Mouse (Mus musculus) neural tube, embryonic 13.5 days (tissue): ENCODE data around the gene Mgll. TPM values are rescaled to one million over a fixed set of nuclear protein-coding genes. Genes with fewer than 3 reads are reported as not detected.

ENCODE experiments used
- ATAC-seq: fragments of 200-750 bp; cut with Nextera tagmentation; 2 replicates; pipeline ENCODE4 v1.8.0; 2017; ENCODE audit warnings: low read depth, mild to moderate bottlenecking, moderate TSS enrichment, moderate library complexity
- H3K27ac ChIP-seq: fragments of 300-500 bp; sonication (generic); replicated peaks from 2 replicates; pipeline ENCODE4 v1.5.1; 2015; ENCODE audit warnings: moderate library complexity, mild to moderate bottlenecking, inconsistent platforms
- H3K27me3 ChIP-seq: fragments of 300-500 bp; sonication (generic); 2 replicates; pipeline ENCODE4 v1.6.1; 2015; ENCODE audit warnings: mild to moderate bottlenecking, inconsistent platforms
- H3K36me3 ChIP-seq: fragments of 300-500 bp; sonication (generic); 2 replicates; pipeline ENCODE4 v1.6.1; 2015; ENCODE audit warnings: mild to moderate bottlenecking, inconsistent platforms
- H3K4me1 ChIP-seq: fragments of 300-500 bp; sonication (generic); replicated peaks from 2 replicates; pipeline ENCODE4 v1.6.1; 2015; ENCODE audit warnings: inconsistent platforms
- H3K4me2 ChIP-seq: fragments of 300-500 bp; sonication (generic); 2 replicates; pipeline ENCODE4 v1.6.1; 2015; ENCODE audit warnings: inconsistent platforms, mild to moderate bottlenecking, moderate library complexity
- H3K4me3 ChIP-seq: fragments of 300-500 bp; sonication (generic); 2 replicates; pipeline ENCODE4 v1.5.1; 2015; ENCODE audit warnings: mild to moderate bottlenecking, inconsistent platforms
- H3K9ac ChIP-seq: fragments of 300-500 bp; sonication (generic); 2 replicates; pipeline ENCODE4 v1.6.1; 2015; ENCODE audit warnings: moderate library complexity, mild to moderate bottlenecking, inconsistent platforms
- H3K9me3 ChIP-seq: fragments of 300-500 bp; sonication (generic); 2 replicates; pipeline ENCODE4 v1.6.1; 2016; ENCODE audit warnings: inconsistent platforms
- WGBS: fragments of 180-500 bp; shearing (Covaris S2); methylation state at CpG from one replicate; pipeline ENCODE4 v1.1.7; 2015; 5-methylcytosine and 5-hydroxymethylcytosine counted together
- polyA plus RNA-seq: library from polyadenylated mRNA; unstranded; fragments of >200 nt; fragmentation: Nextera tagmentation; extraction: Ambion mirVana; gene quantifications from 2 replicates; pipeline ENCODE4 v1.2.1, GENCODE M21; 2015

Gene Mgll
- polyA plus RNA-seq, 1 experiment from 2014 or later: 32.0 TPM

DNA sequence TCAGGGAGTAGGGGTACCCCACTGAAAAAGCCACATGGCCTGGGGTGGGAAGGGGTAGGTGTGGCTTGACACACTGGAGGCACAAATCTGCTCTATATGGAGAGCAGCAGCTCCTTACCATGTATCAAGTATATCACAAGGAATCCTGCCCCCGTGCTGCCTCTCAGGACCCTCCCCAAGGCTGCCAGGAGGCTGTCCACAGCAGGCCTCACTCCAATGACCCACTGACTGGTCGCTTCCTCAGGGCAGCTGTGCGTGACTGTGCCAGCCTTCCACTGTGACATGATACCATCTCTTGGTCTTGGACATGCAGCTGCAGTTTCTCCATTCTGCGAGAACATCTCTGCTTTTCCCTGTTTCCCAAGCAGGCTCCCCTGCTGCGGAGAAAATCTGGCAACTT is 20.5 kb upstream of the Mgll start:
- Histone ChIP-seq H3K27me3 (no peaks in the 10 kb centered on the region; the same call in 1 of the 2 replicates), H3K4me1 (no peaks in the 10 kb centered on the region), H3K4me2 (no peak overlapping the region), H3K9ac (no peak overlapping the region), H3K36me3 (no peaks in the 10 kb centered on the region), H3K4me3 (no peak overlapping the region), H3K9me3 (no peaks in the 10 kb centered on the region), H3K27ac (no peak overlapping the region)
- 82% methylated on average over 5 of the region's 5 CpGs for WGBS
- ATAC-seq: no peak

DNA sequence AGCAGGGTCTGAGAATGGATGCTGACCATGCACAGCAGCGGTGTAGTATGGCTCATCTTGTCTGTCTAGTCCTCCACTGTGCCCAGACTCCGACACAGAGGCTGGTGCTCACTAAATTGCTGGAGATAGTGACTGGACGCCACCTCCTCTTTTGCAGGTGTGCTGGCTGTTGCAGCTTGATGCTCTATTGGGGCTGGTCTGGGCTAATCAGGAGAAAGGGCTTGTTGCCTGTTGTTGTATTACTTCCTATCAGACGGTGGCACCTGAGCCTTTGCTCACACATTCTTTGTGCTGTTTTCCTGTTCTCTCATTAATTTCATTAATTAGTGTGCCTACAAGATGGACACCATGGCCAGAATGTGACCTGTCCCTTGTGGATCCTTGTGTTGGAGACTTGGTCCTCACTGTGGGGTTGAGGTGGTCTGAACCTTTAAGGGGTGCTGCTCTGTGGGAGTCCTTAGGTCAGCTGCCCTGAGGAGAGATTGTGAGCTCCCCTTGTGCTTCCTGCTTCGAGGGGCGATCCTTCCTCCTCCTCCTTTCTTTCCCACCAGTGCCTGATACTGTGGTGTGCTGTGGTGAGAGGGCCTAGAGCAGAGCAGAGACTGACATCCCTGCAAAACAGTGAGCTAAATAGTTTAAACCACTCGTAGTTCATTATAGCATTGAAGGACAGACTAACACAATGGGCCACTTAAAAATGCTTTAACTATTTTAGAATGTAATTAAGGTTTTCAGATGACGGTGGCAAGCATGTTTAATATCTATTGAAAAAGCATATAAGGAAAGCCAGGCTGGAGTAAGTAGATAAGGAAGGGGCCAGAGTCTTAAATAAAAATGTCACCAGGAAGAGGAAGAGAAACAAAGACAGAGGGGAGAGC is 15.6 kb upstream of the Mgll start:
- Histone ChIP-seq H3K9ac (no peak overlapping the region), H3K27ac (no peak overlapping the region), H3K36me3 (no peaks in the 10 kb centered on the region), H3K4me3 (no peak overlapping the region), H3K4me1 (no peaks in the 10 kb centered on the region), H3K9me3 (no peaks in the 10 kb centered on the region), H3K27me3 (no peaks in the 10 kb centered on the region; the same call in 1 of the 2 replicates), H3K4me2 (no peak overlapping the region)
- no peak for ATAC-seq
- 77% methylated on average over 8 of the region's 8 CpGs for WGBS

DNA sequence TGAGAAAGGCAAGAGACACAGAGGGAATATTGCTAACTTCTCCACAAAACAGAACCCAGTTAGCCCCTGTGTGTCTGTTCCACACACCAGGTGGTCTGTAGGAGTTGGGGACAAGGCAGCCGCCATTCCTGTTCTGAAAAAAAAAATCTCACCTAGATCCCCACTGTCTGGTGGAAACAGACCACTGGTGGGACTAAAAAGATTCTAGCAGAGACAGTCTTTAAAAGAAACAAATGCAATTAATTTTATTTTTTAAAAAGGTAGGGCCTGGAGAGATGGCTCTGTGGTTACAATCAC is 15.0 kb upstream of the Mgll start:
- Histone ChIP-seq H3K36me3 (no peaks in the 10 kb centered on the region), H3K4me3 (no peak overlapping the region), H3K27me3 (no peaks in the 10 kb centered on the region; the same call in 1 of the 2 replicates), H3K4me2 (no peak overlapping the region), H3K4me1 (no peaks in the 10 kb centered on the region), H3K9me3 (no peaks in the 10 kb centered on the region), H3K27ac (no peak overlapping the region), H3K9ac (no peak overlapping the region)
- ATAC-seq: no peak
- 93% methylated on average over 1 of the region's 1 CpGs for WGBS

DNA sequence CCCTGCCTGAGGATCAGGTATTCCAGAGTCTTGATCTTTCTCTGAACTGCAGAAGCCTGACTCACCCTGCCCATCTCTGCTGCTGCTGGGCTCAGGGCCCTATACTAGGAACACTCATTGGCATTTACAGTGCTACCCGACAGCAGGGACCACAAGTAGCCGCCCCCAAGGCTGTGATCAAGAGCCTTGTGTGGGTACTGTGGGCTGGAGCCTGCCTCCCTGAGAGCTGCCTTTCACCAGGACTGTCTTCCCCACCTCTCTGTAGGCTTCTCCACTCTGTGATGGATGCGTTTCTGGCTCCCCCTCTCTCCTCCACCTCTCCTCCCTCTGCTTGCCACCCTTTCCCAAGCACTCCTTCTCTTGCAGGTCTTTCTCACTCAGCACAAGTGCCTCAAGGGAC is 12.9 kb upstream of the Mgll start:
- Histone ChIP-seq H3K9me3 (no peaks in the 10 kb centered on the region), H3K4me3 (no peak overlapping the region), H3K9ac (no peak overlapping the region), H3K27me3 (no peaks in the 10 kb centered on the region; the same call in 1 of the 2 replicates), H3K36me3 (no peaks in the 10 kb centered on the region), H3K4me1 (0 out of 2 replicates have a peak, but pooled peaks cover 9% of the 10 kb centered on the region), H3K4me2 (no peak overlapping the region), H3K27ac (no peak overlapping the region)
- no peak for ATAC-seq
- WGBS: 81% methylated on average over 3 of the region's 3 CpGs

DNA sequence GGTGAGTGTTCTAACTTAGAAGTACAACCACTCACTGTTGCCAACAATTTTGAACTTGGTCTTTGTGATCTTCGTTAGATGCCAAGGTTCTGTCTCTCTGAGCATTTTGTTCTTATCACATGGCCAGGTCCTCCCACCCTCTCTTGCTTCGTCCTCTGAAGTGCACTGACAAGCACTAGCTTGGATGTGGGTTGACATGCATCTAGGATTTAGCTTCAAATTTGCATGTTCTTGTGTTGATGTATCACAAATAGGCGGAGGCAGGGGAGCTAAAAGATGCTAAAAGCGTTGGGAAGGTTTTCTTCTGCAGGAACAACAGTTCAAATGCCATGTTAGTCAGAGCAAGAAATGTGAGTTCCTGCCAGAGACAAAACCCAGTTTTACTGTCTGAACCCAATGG is 12.1 kb upstream of the Mgll start:
- H3K27me3 ChIP-seq: no peaks in the 10 kb centered on the region; the same call in 1 of the 2 replicates
- no peaks in the 10 kb centered on the region for H3K36me3 ChIP-seq
- H3K27ac ChIP-seq: no peak overlapping the region
- H3K4me3 ChIP-seq: no peak overlapping the region
- H3K9me3 ChIP-seq: no peaks in the 10 kb centered on the region
- 0 out of 2 replicates have a peak, but pooled peaks cover 9% of the 10 kb centered on the region for H3K4me1 ChIP-seq
- no peak overlapping the region for H3K9ac ChIP-seq
- 89% methylated on average over 4 of the region's 4 CpGs for WGBS
- no peak overlapping the region for H3K4me2 ChIP-seq
- no peak for ATAC-seq

DNA sequence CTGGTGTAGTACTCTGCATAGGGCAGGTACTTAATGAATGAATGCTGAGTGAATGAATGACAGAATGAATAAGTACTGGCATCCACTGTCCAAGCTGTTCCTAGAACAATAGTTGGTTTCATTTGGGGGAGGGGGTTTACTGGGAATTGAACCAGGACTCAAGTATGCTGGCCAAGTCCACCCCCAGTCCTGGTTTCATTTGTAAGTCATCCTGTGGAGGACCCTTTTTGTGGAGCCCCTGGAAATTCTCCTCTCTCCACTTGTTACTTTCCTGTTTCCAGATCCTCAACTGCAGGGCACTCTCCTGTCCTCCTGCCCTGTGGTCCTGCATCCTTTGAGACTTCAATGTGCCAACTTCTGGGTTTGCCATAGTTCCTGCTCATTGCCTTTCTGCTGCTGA is 10.9 kb upstream of the Mgll start:
- ATAC-seq: no peak
- Histone ChIP-seq H3K36me3 (no peaks in the 10 kb centered on the region), H3K27ac (no peak overlapping the region), H3K4me1 (0 out of 2 replicates have a peak, but pooled peaks cover 9% of the 10 kb centered on the region), H3K27me3 (no peaks in the 10 kb centered on the region; the same call in 1 of the 2 replicates), H3K4me2 (no peak overlapping the region), H3K9me3 (no peaks in the 10 kb centered on the region), H3K4me3 (no peak overlapping the region), H3K9ac (no peak overlapping the region)

DNA sequence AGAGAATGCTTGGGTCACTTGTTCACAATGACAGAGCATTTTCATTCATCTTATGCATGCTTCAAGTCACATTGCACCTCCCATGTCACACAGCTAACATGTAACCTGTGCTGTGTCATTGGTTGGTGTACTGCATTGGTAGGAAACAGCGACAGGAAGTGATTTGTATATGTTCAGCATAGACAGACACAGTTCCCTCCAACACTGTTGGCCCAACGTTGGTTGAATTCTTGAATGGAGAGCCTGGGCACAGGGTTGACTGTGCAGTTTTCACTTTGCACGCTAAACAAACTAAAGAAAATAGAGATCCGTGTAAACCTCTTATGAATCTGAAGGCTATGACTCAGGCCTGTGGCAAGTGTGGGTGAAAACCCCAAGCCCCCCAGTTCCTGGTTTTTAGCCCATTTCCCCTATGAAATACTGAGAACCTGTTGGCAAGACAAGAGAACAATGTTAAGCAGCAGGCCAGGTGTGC is 10.0 kb upstream of the Mgll start:
- H3K36me3 ChIP-seq: no peaks in the 10 kb centered on the region
- no peaks in the 10 kb centered on the region for H3K9me3 ChIP-seq
- no peak for ATAC-seq
- no peak overlapping the region for H3K4me3 ChIP-seq
- H3K27ac ChIP-seq: no peak overlapping the region
- no peak overlapping the region for H3K4me2 ChIP-seq
- 93% methylated on average over 4 of the region's 4 CpGs for WGBS
- H3K4me1 ChIP-seq: 0 out of 2 replicates have a peak, but pooled peaks cover 9% of the 10 kb centered on the region
- no peaks in the 10 kb centered on the region for H3K27me3 ChIP-seq
- H3K9ac ChIP-seq: no peak overlapping the region

DNA sequence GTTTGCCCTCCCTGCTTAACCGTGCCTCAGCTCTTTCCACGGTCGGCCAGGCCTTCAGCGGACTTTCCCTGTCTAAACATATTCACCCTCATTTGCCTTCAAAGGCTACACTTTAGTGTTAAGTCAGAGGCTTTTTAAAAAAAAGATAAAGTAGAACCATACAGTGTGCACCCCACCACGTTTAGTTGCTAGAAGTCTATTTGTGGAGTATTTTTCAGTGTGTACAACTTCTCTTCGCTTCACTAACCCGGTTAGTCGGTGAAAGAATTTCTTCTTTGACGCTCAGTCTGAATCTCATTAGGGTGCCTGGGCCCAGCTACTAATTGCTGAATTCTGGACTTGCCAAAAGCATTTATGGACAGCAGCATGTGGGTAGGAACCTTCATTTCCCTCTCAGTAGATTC is 8.8 kb upstream of the Mgll start:
- 55% methylated on average over 9 of the region's 9 CpGs for WGBS
- Histone ChIP-seq H3K27me3 (no peaks in the 10 kb centered on the region), H3K9me3 (no peaks in the 10 kb centered on the region), H3K9ac (no peak overlapping the region), H3K4me3 (no peak overlapping the region), H3K4me2 (no peak overlapping the region), H3K27ac (no peak overlapping the region), H3K4me1 (0 out of 2 replicates have a peak, but pooled peaks cover 9% of the 10 kb centered on the region), H3K36me3 (no peaks in the 10 kb centered on the region)
- no peak for ATAC-seq

DNA sequence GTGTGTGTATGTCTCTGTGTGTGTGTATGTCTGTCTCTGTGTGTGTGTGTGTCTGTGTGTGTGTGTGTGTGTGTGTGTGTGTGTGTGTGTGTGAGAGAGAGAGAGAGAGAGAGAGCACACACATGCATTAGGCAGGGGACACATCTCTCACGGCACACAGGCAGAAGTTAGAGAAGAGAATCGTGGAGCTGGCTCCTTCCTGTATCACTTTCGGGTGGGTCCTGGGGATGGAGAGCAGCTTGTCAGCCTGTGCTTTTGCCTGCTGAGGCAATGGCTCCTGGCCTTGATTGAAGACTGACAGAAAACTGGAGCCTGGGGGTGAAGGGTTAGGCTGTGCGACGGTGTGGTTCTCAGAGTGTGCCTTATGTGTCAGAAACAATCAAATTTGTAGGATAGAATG is 8.2 kb upstream of the Mgll start:
- no peak for ATAC-seq
- no peaks in the 10 kb centered on the region for H3K9me3 ChIP-seq
- no peak overlapping the region for H3K27ac ChIP-seq
- 0 out of 2 replicates have a peak, but pooled peaks cover 9% of the 10 kb centered on the region for H3K4me1 ChIP-seq
- WGBS: 78% methylated on average over 5 of the region's 5 CpGs
- H3K9ac ChIP-seq: no peak overlapping the region
- no peak overlapping the region for H3K4me3 ChIP-seq
- no peaks in the 10 kb centered on the region for H3K36me3 ChIP-seq
- no peaks in the 10 kb centered on the region for H3K27me3 ChIP-seq
- H3K4me2 ChIP-seq: no peak overlapping the region

DNA sequence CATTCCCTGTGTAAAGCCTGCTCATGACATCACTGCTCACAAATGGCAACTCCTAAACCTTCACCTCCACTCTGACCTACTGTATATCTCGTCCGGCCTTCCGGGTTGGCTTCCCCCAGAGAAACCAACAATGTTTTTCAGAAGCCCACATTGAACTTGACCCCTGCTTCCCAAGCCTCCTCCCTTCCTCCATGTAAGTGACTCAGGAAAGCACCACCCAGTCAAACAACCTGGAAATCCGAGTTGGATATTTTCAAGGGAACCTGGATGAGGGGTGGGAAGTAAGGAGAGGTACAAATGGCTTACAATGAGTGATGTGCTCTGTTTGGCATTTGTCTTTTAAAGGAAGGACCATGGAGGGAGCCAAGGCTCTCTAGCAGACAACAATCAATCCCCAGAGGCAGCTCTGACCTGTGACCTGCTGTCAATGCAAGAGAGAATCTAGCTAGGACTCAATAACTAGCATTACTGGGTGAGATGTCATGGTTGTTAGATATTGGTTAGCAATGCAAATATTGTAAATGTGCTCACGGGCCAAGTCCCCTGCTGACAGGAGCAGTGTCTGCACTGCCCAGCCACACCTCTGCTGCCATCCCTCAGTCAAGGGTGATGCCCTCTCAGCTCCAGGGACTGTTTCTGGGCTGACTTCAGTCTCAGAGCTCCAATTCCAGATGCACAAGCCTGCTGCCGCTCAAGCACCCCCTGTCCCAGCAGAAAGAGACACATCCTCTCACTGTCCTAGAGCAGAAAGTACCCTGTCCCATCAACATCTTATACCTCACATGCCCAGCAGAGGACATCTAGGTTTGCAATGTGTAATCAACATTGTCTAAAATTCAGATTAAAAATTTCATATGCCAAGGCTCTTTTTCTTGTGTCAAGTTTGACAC is 6.8 kb upstream of the Mgll start:
- H3K4me1 ChIP-seq: 0 out of 2 replicates have a peak, but pooled peaks cover 9% of the 10 kb centered on the region
- H3K27me3 ChIP-seq: no peaks in the 10 kb centered on the region
- H3K4me2 ChIP-seq: no peak overlapping the region
- H3K36me3 ChIP-seq: no peaks in the 10 kb centered on the region
- no peaks in the 10 kb centered on the region for H3K9me3 ChIP-seq
- WGBS: 69% methylated on average over 6 of the region's 6 CpGs
- H3K27ac ChIP-seq: no peak overlapping the region
- no peak overlapping the region for H3K9ac ChIP-seq
- H3K4me3 ChIP-seq: no peak overlapping the region
- no peak for ATAC-seq

DNA sequence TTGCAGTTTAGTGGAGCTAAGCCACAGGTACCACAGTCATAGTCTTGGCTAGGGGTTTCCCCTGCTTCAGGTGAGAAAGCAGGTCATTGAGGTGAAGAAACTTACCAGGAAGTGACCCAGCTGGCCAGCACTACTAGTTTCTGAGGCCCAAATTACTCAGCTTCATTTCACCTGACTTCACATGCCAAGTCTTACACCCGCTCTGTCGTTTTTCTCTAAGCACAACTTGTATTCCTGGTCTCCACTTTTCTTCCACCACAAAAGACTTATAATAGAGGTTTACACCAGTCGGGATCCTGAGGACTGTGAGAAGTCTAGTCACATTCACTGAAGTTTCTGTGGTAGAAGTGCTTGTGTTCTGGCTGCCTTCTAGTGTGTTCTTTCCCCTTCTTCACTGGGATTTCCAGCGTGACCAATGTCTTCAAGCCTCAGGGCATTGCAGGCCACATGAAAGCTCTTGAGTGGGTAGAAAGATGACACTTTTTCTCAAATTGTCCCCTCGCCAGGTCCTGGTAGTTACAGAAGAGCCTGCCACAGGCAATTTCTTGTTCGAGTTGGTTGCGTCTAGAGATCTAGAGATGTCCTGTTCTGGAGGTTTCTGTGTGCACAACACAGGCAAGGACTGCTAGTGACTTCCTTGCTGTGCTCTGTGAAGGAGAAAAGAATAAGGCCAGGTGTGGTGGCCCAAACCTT is 6.0 kb upstream of the Mgll start:
- ATAC-seq: no peak
- no peak overlapping the region for H3K4me2 ChIP-seq
- no peak overlapping the region for H3K9ac ChIP-seq
- H3K4me1 ChIP-seq: 0 out of 2 replicates have a peak, but pooled peaks cover 9% of the 10 kb centered on the region
- H3K4me3 ChIP-seq: no peak overlapping the region
- WGBS: 91% methylated on average over 7 of the region's 7 CpGs
- peaks cover 7% of the 10 kb centered on the region for H3K27me3 ChIP-seq
- H3K27ac ChIP-seq: no peak overlapping the region
- no peaks in the 10 kb centered on the region for H3K9me3 ChIP-seq
- no peaks in the 10 kb centered on the region for H3K36me3 ChIP-seq

DNA sequence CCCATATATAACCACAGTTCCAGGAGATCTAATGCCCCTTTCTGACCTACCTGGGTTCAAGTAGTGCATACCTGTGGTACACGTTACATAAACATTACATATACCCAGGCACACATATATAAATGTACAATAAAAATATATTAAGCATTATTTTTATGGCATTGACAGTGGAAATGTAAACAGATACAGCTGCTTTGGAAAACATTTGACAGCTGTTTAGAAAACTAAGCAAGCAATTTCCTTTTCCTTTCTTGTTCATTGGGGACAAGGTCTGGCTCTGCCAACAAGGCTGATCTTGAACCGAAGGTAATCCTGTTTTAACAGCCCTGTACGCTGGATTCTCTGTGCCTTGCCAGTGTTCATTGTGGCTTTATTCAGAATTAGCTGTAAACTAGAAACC is 3.2 kb upstream of the Mgll start:
- 85% methylated on average over 3 of the region's 3 CpGs for WGBS
- H3K27me3 ChIP-seq: peaks cover 21% of the 10 kb centered on the region
- H3K9ac ChIP-seq: no peak overlapping the region
- no peak for ATAC-seq
- H3K9me3 ChIP-seq: no peaks in the 10 kb centered on the region
- H3K4me3 ChIP-seq: no peak overlapping the region
- H3K4me2 ChIP-seq: no peak overlapping the region
- no peaks in the 10 kb centered on the region for H3K36me3 ChIP-seq
- no peak overlapping the region for H3K27ac ChIP-seq
- H3K4me1 ChIP-seq: peaks cover 16% of the 10 kb centered on the region
